Mouse (Mus musculus) bone marrow, adult 2 months (tissue): ENCODE measurements around the gene Col27a1.

ENCODE experiments used
- CTCF ChIP-seq: fragments of 200-500 bp; IDR thresholded peaks from 2 replicates; pipeline ENCODE4 v1.5.1; 2011; ENCODE audit warnings: low read length, control low read depth; ENCODE audit not compliant: control insufficient read depth, insufficient read depth
- POLR2A ChIP-seq: fragments of 200-500 bp; IDR thresholded peaks from 2 replicates; pipeline ENCODE4 v1.6.1; 2011; ENCODE audit warnings: low read depth, mild to moderate bottlenecking, control low read depth, low read length, borderline replicate concordance; ENCODE audit not compliant: control insufficient read depth

GRCm38 (mm10) chr4:63283319-63283718 is 69.5 kb downstream of the Col27a1 start:
- no peak for TF ChIP-seq POLR2A
- no peak for TF ChIP-seq CTCF
